Mouse (Mus musculus): ENCODE results near the gene Cyp2d12.
"Not testable (repeated sequence)": the region's sequence is repeated elsewhere in the genome, so short reads cannot be mapped to it uniquely, and the experiment has no call there.

- not testable (repeated sequence) for TF ChIP-seq HCFC1 (IDR thresholded peaks at IDR 0.05; ENCODE audit: borderline replicate concordance, insufficient read depth, low read length); MAFK (IDR thresholded peaks at IDR 0.05; ENCODE audit: insufficient read depth, low read depth, low read length); ZC3H11A (IDR thresholded peaks at IDR 0.05; ENCODE audit: borderline replicate concordance, low read depth, low read length); ZNF384 (IDR thresholded peaks at IDR 0.05; ENCODE audit: low read depth, low read length); CHD2 (IDR thresholded peaks at IDR 0.05; ENCODE audit: low read depth, low read length)
These were observed 47.1 kb upstream of the Cyp2d12 start for GRCm38 (mm10) chr15:82507740-82508139.
